Mouse (Mus musculus) thymus, postnatal 36 days (tissue): ENCODE results near the gene 2210010C04Rik.

Experiments
- DNase-seq, 2 experiments: peaks; one replicate each; pipeline ENCODE4 v3.0.0; 2022; ENCODE audit warnings: mixed read lengths in 2 of 2

2210010C04Rik gene

GRCm38 (mm10) chr6:41035409-41035808, at the start of gene 2210010C04Rik:
Gene 2210010C04Rik, minus strand, starts transcription at chr6:41035509.
- DNase-seq: no peak

- DNase-seq: no peak
Observed at GRCm38 (mm10) chr6:41080121-41080520, 44.8 kb upstream of the 2210010C04Rik start.

DNA sequence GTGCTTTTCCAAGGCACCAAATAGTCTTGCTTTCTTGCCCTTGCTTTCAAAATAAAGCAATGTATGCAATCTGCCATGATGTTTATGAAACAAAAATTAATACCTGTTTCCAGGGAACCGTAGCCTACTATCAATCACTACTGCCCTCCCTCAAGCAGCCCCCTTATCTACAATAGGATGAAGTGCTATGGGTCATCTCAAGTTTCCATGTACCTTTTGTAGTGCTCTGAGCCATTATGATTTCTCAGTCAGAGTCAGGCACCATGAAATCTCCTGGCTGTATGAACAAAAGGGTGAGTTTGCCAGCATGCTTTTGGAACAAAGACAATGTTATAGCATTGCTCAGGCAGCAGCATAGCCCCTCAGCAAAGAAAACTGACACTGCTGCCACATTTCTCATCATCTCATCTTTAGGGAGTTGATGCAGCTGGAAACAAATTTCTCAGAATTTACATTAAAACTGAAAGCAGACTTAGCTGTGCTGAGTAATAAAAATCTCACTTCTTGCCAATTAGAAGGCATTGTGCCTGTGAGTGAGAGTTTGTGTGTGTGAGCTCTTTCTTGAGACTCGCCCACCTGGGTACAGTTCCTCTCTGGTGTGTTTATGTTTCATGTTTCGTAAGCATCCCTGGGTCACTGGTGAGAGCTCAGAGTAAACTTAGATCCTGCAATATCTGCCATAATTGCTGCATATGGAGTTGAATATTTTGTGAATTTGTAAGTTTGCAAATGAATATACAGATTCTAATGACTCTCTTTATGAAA, 43.4 kb upstream of the 2210010C04Rik start:
- DNase-seq: no peak

DNA sequence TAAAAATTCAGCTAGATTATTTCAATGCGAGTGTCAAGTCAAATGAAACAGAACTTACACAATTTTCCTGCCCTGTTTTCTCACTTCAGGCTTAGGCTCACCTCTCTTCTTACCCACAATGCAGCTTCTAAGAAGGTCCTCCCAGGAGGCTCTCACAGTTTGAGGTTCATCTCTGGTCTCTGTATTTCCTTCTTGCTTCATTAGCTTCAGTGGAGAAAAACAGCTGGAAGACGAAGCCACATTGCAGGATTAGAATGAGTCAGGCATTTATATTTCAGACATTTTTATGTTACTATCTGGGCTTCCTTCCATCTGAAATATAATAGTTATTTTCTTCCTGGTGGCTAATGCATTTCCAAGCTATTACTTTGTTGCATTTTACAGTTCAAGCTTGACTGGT, 40.4 kb upstream of the 2210010C04Rik start:
- DNase-seq: no peak

GRCm38 (mm10) chr6:41063332-41063731, 28.0 kb upstream of the 2210010C04Rik start:
- DNase-seq: no peak

DNA sequence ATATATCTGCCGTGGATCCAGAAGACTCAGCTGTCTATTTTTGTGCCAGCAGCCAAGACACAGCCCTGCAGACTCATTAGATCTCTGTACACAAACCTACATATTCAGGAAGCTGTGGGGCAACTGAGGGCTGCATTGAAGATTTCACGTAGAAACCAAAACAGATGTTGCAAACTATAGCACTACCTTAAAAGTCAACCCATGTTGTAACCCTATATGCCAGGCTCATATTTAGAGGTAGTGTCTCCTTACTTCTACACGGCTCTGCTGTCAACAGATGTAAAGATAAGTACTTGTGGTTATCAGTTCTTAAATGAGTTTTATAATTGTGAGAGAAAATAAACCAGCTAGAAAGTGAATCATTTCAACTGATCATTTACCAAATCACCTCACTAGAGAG, 27.4 kb upstream of the 2210010C04Rik start:
- peak in 1 of 2 experiments; percentile 21 for DNase-seq

DNA sequence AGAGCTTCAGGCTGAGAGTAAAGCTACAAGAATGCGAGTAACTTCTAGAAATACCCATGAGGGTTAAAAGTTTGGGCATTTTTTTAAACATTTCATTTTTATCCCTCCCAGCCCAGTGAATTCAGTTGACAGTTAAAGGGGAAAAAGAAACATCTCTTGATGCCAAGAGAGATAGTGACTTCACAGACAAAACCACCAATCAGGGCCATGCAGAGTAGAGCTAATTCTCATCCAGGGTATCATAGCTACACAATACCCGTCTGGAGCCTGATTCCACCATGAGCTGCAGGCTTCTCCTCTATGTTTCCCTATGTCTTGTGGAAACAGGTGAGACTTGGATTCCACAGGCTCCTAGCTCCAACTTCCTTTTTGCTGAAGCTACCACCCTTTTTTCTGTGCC, 26.8 kb upstream of the 2210010C04Rik start:
- DNase-seq: no peak

DNA sequence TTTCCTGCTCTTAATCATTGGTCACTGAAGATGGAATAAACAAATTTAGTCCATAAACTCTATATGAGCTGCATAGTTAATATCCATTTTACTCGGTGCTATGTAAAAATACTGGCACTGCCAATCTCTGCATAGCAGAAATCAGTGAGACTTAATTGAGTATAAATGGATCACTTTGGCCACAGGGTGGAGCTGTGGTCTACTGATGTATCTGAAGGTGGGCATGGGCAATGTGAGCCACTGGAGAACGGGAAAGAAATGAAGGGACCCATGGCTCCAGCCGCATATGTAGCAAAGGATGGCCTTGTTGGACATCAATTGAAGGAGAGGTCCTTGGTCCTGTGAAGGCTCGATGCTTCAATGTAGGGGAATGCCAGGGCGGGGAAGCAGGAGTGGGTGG, 25.8 kb upstream of the 2210010C04Rik start:
- DNase-seq: peak; percentile 45 to 53

- DNase-seq: no peak
Observed at GRCm38 (mm10) chr6:41057653-41058052, 22.3 kb upstream of the 2210010C04Rik start.

GRCm38 (mm10) chr6:41055581-41055980, 20.3 kb upstream of the 2210010C04Rik start:
- peak; percentile 52 to 54 for DNase-seq

DNA sequence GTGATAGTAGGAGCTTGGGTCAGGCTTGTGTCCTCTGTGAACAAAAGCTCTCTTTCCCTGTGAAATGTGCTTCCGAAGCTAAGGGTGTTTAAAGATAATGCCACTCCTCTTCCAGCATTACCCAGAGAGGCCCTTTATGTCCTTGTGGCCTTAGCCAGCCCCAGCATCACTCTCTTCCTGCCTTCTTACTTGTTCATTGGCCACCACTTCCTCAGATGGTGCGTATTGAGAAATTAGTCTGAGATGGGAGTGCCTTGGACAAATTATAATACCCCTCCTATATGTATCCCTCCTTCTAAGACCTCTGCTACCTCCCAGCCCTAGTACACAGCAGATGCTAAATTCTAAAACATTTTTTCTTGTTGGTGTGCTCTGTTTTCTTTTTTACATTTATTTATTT, 19.1 kb upstream of the 2210010C04Rik start:
- DNase-seq: no peak

GRCm38 (mm10) chr6:41051824-41052223, 16.5 kb upstream of the 2210010C04Rik start:
- no peak for DNase-seq

DNA sequence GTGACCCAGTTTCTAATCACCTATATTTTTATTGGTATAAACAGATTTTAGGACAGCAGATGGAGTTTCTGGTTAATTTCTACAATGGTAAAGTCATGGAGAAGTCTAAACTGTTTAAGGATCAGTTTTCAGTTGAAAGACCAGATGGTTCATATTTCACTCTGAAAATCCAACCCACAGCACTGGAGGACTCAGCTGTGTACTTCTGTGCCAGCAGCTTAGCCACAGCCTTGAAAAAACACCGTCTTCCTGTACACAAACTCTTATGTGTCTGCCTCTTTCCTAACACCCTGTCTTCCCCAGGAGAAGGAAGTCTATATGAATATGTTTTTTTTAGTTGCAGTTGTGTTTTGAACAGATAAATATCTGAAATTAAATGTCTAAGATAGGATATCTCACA, 13.3 kb upstream of the 2210010C04Rik start:
- DNase-seq: no peak

- no peak for DNase-seq
Observed at GRCm38 (mm10) chr6:41047961-41048360, 12.7 kb upstream of the 2210010C04Rik start.

DNA sequence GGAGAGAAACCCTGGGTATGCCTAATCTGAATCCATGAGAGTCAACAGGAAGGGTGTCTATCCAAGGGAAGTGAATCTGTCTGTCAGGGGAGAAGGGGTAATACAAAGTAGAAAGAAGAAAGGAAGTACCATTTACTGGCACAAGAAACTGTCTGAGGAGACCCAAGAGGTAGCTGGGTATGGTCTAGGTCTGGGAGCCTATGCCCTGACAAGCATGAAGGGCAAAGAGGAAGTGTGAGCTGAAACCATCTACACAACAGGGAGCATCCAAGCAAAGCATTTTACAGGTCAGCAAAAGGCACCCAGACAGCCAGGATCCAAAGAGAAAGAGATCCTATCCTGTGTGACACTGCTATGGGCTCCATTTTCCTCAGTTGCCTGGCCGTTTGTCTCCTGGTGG, 11.9 kb upstream of the 2210010C04Rik start:
- DNase-seq: peak in 1 of 2 experiments; percentile 16

DNA sequence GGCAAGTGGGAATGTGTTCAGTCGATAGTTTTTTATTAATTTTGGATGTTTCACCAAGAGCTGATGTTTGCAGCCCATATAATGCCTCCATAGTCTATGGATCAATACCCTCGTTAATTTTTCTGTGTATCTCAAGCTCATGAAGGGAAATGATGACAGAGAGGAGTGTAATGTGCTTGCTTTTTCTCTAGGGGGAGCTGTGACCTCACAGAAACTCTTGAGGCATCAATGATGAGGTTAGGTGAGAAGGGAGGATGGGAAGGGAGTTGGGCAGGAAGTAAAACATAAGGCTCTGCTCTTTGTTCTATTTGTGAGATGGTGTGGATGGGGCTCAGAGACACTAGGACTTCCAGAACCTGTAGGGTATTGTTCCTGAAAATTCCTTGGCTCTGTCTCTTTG, 11.2 kb upstream of the 2210010C04Rik start:
- DNase-seq: peak; percentile 19 to 21

GRCm38 (mm10) chr6:41044753-41045152, 9.4 kb upstream of the 2210010C04Rik start:
- no peak for DNase-seq

GRCm38 (mm10) chr6:41044314-41044713, 9.0 kb upstream of the 2210010C04Rik start:
- no peak for DNase-seq

GRCm38 (mm10) chr6:41032802-41033201, 2.5 kb downstream of the 2210010C04Rik start:
- no peak for DNase-seq

- DNase-seq: no peak
Observed at GRCm38 (mm10) chr6:41032231-41032630, 3.1 kb downstream of the 2210010C04Rik start.

GRCm38 (mm10) chr6:41030821-41031220, 4.5 kb downstream of the 2210010C04Rik start:
- DNase-seq: no peak

DNA sequence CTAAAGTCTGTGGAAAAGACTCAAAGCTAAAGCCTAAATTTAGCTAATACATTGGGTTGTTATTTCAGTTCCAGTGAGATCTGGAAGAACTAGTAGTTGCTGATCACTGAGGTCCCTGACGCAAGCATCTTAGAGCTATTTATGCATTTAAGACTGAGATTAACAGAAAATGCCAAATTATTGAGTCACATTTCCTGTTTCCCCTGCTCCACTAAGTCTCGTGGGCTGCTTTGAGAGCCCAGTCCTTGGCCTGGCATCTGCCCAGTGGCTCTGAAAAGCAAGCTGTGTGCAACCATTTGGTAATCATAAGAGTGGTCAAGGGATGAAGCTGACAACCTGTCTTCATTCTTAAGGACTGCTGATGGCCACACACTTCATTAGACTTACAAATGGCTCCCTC, 8.3 kb downstream of the 2210010C04Rik start:
- no peak for DNase-seq

DNA sequence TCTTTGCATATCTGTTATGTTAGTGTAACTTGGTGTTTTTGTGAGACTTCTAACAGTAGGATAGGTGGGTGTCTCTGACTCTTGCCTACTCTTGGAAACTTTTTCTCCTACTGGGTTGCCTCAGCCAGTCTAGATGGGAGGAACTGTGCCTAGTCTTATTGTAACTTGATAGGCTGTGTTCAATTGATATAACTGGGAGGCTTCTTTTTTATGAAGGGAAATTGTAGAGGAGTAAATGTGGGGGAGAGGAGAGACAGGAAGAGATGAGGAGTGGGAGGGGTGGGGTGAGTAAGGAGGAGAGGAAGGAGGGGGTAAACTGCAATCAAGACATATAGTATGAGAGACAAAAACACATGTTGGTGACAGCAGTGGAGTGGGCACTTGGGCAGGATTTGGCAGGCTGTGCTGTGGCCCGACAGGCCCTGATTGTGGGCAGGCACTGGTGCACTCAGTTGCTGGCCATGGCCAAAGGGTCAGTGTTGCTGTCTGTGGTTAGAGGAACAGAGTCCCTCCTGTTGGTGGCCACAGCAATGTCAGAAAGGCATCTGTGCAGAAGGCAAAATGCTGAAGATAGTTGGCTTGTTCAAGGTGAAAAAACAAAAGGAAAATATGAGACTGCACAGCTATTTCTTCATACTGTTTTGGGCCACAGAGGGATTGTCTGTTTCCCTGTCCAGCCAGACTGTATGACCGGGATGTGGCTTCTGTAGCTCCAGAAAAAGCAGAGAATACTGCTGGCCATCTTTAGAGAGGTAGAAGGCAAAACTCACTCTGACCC, 9.2 kb downstream of the 2210010C04Rik start:
- DNase-seq: no peak

- no peak for DNase-seq
Observed at GRCm38 (mm10) chr6:41019140-41019539, 16.2 kb downstream of the 2210010C04Rik start.
